Mouse (Mus musculus) myocyte (in vitro differentiated cells): ENCODE data around the gene Kcnd2.

Experiments
- MYOG ChIP-seq, 3 experiments: IDR thresholded peaks; one replicate each; pipeline ENCODE4 v1.6.1; 2011; ENCODE audit warnings: control low read depth in 2 of 3, low read depth in 2 of 3, mild to moderate bottlenecking in 2 of 3; ENCODE audit not compliant: insufficient read length in 2 of 3, control insufficient read depth in 1 of 3, insufficient read depth in 1 of 3
- POLR2A ChIP-seq: IDR thresholded peaks from one replicate; pipeline ENCODE4 v1.6.1; 2011; ENCODE audit warnings: low read depth, mild to moderate bottlenecking, control low read depth, moderate library complexity; ENCODE audit not compliant: insufficient read length

DNA sequence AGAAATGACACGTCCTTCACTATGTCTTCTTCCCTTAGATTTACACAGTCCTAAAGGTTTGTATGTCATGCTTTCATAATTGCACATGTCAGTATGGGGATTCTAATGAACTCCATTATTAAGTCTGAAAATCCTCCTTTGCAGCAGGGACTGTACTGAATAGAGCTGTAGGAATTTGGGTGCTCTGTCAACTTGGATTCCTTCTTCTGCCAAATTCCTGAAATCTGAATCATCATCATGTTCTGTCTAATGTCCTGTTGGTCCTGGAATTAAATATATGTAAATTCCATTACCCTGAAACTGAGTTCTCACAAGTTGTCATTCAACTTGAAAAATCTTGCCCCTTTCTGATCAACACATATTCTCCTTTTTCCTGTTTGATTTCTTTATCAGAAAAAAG lies 532.2 kb downstream of the Kcnd2 start:
- TF ChIP-seq MYOG (IDR thresholded peaks at IDR 0.05; ENCODE audit: control insufficient read depth in 1 of 3, insufficient read depth in 1 of 3, insufficient read length in 2 of 3, low read depth in 2 of 3): no peak
- TF ChIP-seq POLR2A: no peak
